Mouse (Mus musculus) kidney, postnatal 14 days (tissue): ENCODE data around the gene 4921539E11Rik.

Experiments used
- DNase-seq: peaks from one replicate; pipeline ENCODE4 v3.0.0; 2022; ENCODE audit warnings: mixed read lengths

4921539E11Rik gene

GRCm38 (mm10) chr4:103290763-103291162, at the start of gene 4921539E11Rik:
Gene 4921539E11Rik (minus strand): TSS chr4:103290863.
- DNase-seq, result no peak

DNA sequence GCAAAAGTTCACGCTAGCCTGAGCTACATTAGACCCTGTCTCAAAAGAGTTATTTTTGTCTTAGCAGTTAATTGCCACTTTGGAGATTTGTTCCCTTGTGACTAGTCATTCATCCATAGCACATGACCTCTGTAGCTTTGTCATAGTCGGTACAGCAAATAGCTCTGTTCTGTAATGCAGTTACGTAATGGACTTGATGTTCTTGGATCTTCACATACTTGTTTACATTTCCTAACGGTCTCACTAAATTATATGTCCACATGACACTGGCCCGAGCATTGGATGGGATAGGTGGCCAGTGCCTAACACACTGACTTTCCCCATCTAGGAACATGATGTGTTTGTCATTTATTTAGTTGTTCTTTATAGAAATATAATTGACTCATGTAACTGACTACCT, 44.5 kb upstream of the 4921539E11Rik start:
- no peak for DNase-seq

DNA sequence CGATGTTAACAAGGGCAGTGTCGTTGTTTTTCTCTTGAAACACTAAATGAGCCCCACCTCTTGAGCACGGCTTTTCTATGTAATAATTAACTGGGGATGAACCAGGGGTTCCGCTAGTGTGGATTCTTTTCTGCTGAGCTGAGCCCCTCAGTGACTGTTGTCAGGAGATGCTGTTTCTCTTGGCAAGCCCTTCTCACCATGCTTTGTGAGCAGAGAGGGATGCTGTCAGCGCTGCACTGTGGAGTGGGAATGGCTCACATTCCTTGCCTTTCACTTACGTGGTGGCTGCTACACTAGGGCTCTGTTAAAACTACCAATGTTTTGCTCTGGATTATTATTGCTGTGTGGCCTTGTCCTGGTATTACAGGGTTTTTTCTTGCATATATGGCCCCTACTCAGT, 38.7 kb upstream of the 4921539E11Rik start:
- peak; percentile 30 for DNase-seq

- peak; percentile 56 for DNase-seq
Measured at GRCm38 (mm10) chr4:103326994-103327393, 36.3 kb upstream of the 4921539E11Rik start.

DNA sequence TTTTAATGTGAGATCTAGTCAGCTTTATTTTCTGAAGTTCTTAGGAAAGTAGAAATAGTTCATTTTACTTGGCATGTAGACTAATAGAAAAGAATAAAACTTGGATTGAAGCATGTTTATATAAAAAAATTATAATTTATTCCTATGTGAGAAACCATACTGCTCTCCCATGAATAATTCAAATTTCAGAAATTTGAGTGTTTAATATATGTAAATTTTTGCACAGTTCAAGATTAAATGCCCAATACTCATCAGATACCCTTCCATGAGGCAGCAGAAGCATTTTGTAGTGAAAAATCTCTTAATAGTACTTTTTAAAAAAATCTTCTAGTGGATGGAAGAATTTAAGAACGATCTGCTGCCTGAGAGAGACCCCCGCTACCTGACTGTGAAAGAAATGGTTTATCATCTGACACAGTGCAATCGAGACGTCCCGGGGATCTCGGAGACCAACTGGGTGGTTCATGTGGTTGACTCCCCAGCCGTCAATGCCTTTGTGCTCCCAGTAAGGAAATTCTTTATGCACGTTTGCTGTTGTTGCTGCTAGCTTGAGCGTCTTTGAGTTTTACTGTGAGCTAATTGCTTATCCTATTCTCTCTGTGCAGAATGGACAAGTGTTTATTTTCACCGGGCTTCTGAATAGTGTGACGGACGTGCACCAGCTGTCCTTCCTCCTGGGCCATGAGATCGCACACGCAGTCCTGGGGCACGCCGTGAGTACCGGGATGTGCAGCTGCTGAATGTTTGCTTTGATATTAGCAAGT, 34.2 kb upstream of the 4921539E11Rik start:
- DNase-seq, result no peak

- DNase-seq, result no peak
Measured at GRCm38 (mm10) chr4:103321461-103321860, 30.8 kb upstream of the 4921539E11Rik start.

GRCm38 (mm10) chr4:103315861-103316260, 25.2 kb upstream of the 4921539E11Rik start:
- no peak for DNase-seq

DNA sequence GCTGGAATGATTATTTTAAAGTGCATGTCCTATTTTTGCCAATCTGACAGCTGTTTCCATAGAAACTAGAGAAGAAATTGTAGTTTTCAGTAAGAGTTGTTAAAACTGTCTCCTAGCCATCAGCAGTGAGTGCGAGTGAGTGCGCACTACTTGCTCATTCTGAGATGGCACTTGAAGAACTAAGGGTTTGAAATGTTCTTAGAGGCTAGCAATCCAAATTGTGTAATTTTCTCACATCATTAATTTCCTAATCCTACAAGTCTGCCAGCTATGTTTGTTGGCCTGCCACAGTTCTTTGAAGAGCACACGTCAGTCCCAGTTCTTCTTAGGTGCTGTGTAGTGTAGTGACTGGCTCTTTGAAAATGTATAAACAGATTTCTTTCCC, 23.9 kb upstream of the 4921539E11Rik start:
- DNase-seq, result no peak

DNA sequence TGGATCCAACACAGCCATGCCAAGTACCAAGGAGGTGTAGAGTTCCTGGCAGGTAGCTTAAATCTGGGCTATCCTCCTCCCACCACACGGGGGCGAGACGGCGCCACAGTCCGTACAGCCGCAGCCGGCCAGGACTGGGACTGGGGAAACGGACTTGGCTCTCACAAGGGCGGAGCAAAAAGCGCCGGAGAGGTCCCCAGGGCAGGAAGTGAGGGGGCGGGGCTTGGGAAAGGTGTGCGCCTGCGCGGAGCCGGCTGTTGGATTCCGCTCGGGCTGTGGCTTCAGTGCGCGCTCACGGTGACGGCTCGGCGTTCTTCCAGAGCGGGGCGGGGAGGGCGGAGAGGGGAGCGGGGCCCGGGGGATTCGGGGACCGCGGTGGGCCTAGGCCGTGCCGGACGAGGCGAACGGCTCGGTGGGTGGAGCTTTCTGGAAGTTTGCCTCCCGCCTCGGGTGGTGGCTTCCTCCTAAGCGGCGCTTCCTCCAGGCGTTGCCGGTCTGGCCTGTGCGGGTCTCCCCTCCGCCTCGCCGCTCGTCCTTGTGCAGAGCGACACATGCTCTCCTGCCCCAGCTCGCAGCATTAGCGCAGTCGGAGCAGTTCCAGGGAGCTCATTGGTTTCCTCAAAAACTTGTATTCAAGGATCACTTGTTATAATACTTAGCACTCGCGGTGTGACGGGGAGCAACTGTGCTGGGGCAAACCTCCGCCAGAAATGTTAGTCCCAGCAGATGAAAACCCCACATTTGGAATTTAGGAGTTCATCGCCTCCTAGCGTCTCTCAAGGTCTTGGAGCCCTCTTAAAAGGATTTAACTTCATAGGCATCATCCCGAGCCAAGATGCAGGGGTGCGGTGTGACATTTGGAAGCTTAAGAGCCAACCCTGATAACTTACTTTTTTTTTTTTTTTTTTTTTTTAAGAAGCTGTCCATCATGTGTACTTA, 23.2 kb upstream of the 4921539E11Rik start, which contains the start of gene Oma1:
Gene Oma1, plus strand, starts transcription at position 226 of the 939 bp plus-strand sequence.
- peak; percentile 99 for DNase-seq

DNA sequence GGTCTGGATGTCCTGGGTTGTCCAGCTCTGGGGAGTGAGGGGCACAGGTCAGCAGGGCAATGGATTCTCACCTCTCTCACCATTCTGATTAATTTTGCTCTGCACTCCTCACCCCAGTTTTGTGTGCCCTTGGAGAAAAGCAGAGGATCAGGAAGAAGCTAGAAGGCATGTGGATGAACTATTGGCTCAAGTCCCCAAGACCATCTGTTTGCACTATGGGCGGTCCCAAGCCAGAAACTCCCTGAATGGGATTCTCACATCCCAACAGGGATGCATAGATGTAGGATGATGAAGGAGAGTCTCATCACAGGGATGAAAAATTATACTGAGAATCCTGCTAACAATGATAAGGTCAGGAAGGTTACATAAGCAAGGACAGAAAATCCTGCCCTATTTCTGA, 13.2 kb upstream of the 4921539E11Rik start:
- no peak for DNase-seq

DNA sequence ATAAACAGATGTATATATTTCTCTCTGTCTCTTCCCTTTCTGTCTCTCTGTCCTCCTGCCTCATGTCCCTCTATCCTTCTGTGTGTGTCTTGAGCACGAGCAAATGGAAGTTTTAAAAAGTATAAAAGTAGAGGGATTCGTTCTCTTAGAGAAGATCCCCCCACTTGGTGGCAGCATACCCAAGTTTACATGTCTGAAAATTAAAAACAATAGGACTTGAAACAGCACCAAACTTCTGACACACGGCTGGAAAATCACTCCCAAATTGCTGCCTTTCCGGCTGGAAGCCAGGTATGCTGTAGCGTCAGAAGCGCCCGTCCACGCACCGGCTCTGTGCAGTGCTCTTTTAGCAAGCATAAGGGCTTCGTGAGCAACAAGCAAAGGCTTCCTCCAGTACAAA, 8.7 kb upstream of the 4921539E11Rik start:
- DNase-seq, result peak; percentile 10

GRCm38 (mm10) chr4:103288342-103288741, 2.3 kb downstream of the 4921539E11Rik start:
- DNase-seq, result no peak

GRCm38 (mm10) chr4:103273021-103273420, 17.6 kb downstream of the 4921539E11Rik start:
- DNase-seq, result no peak

GRCm38 (mm10) chr4:103269336-103269735, 21.3 kb downstream of the 4921539E11Rik start:
- no peak for DNase-seq

DNA sequence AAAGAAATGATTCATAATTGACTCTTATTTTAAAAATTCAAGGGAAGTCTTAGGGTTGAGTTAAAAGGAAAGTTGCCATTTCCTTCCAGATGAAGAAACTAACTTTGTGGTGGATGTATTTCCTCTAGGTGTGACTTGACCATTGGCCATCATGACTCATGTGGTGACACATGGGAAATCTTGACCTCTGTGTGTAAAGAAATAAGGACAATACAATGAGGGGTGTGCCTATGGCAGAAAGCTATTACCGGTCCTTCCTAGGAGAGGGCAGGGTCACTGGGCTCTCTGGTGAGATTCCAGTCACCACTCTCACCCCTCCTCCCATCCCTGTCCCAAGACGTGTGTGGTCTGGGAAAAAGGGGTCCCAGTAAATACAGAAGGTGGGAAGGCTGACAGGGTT, 25.5 kb downstream of the 4921539E11Rik start:
- no peak for DNase-seq

DNA sequence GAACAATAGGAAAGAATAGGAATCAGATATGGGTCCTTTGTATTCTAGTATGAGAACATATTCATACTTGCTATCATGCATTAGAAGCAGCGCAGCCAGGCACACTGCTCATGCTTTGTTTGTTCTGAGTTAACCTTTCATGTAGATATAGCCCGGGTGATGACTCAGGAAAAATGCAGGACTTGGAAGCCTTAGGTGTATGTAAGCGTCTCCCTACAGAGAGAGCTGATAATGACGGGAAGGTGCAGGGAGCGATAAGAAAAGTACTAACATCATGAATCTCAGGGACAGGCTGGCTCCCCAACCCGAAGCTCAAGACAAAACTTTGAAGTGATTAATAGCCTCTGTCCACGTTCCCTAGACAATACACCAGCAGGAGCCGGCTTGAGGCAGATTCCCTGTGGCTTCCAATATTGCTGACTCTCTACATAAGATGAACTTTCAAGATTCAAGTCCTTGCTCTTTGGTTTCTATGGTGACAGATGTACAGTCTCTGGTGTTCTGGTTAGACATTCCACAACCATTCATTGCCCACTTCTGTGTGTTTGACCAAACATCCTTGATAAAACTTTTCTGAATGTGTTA, 26.8 kb downstream of the 4921539E11Rik start:
- DNase-seq, result no peak

- DNase-seq, result no peak
Measured at GRCm38 (mm10) chr4:103263378-103263777, 27.3 kb downstream of the 4921539E11Rik start.

- no peak for DNase-seq
Measured at GRCm38 (mm10) chr4:103258817-103259216, 31.8 kb downstream of the 4921539E11Rik start.

GRCm38 (mm10) chr4:103253846-103254245, 36.8 kb downstream of the 4921539E11Rik start:
- DNase-seq, result no peak

DNA sequence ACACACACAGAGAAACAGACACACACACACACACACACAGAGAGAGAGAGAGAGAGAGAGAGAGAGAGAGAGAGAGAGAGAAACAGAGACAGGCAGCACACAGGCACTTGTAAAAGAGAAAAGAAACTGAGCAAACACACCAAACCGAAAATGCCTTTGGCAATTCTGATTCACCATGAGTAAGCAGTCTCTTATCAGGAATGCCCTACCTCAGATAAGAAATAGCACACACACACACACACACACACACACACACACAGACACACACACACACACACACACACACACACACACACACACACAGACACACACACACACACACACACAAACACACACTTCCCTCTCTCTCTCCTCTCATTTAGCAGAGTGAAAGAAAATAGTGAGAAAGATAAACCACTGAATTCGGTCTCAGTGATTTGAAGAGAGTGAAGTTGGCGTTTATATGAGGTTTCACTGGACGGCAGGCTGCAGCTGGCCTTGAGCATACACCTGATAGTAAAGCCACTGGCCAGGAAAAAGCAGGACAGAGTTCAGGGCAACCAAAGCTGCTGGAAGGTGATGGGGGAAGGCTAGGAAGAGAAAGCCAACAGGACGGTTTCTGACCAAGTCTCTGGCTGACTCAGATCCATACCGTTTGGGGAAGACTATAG, 41.1 kb downstream of the 4921539E11Rik start:
- DNase-seq, result no peak

GRCm38 (mm10) chr4:103247813-103248212, 42.9 kb downstream of the 4921539E11Rik start:
- no peak for DNase-seq

DNA sequence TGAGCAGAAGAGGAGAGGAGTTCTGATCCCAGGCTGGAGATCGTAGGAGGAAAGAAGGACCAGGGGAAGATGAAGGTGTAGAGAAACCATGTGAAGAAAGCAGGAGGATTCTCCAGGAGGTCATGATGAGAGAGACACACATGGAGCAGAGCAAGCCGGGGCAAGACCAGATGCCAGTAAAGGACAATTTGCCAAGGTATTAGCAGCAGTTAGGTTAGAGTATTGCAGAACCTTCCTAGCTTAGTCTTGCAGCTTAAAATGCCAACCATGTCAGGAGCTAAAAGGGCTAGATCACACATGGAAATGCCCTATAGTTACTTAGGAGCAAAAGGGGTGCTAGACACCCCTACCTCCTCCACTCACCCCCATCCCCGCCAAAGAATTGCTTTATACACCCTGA, 43.4 kb downstream of the 4921539E11Rik start:
- DNase-seq, result no peak

DNA sequence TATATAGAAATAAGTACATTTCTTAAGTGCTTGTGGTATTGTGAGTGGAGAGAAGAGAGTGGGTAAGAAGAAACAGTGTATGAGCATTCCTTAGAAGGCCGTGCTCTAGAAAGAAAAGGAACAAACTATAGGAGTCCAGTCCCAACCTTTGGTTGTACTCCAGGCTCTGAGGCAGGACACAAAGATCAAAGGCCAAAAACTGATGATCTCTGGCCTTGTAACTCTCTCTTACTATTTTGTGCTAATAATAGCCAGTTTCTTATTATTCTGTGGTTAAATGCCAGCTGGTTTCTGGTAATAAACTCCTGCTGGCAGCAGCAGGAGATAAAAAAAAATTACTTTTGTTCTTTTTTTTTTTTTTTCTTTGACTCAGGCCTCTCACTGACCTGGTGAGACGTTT, 58.5 kb downstream of the 4921539E11Rik start:
- no peak for DNase-seq
